Mouse (Mus musculus) embryonic facial prominence, embryonic 15.5 days (tissue): ENCODE results near the gene Kcnc1. TPM values are rescaled to one million over a fixed set of nuclear protein-coding genes. Genes with fewer than 3 reads are reported as not detected.

Source experiments
- ATAC-seq: fragments of 200-750 bp; cut with Nextera tagmentation; 2 replicates; pipeline ENCODE4 v1.8.0; 2017; ENCODE audit warnings: low read depth, moderate TSS enrichment; ENCODE audit not compliant: insufficient number of reproducible peaks, low FRiP score, low TSS enrichment
- H3K27ac ChIP-seq: fragments of 300-500 bp; sonication (generic); replicated peaks from 2 replicates; pipeline ENCODE4 v1.5.1; 2015; ENCODE audit warnings: mild to moderate bottlenecking, inconsistent platforms
- H3K27me3 ChIP-seq: fragments of 300-500 bp; sonication (generic); 2 replicates; pipeline ENCODE4 v1.6.1; 2015; ENCODE audit warnings: inconsistent platforms
- H3K36me3 ChIP-seq: fragments of 300-500 bp; sonication (generic); 2 replicates; pipeline ENCODE4 v1.6.1; 2015; ENCODE audit warnings: mild to moderate bottlenecking, inconsistent platforms
- H3K4me1 ChIP-seq: fragments of 300-500 bp; sonication (generic); 2 replicates; pipeline ENCODE4 v1.6.1; 2015; ENCODE audit warnings: inconsistent platforms
- H3K4me2 ChIP-seq: fragments of 300-500 bp; sonication (generic); replicated peaks from 2 replicates; pipeline ENCODE4 v1.6.1; 2015; ENCODE audit warnings: mild to moderate bottlenecking, inconsistent platforms
- H3K4me3 ChIP-seq: fragments of 300-500 bp; sonication (generic); replicated peaks from 2 replicates; pipeline ENCODE4 v1.5.1; 2015; ENCODE audit warnings: mild to moderate bottlenecking, inconsistent platforms
- H3K9ac ChIP-seq: fragments of 300-500 bp; sonication (generic); 2 replicates; pipeline ENCODE4 v1.6.1; 2015; ENCODE audit warnings: inconsistent platforms
- H3K9me3 ChIP-seq: fragments of 300-500 bp; sonication (generic); replicated peaks from 2 replicates; pipeline ENCODE4 v1.6.1; 2016; ENCODE audit warnings: inconsistent platforms
- WGBS: fragments of 180-500 bp; shearing (Covaris S2); methylation state at CpG from one replicate; pipeline ENCODE4 v1.1.7; 2015; 5-methylcytosine and 5-hydroxymethylcytosine counted together
- polyA plus RNA-seq: library from polyadenylated mRNA; unstranded; fragments of >200 nt; fragmentation: Nextera tagmentation; extraction: Ambion mirVana; gene quantifications from 2 replicates; pipeline ENCODE4 v1.2.1, GENCODE M21; 2015

Gene Kcnc1
- polyA plus RNA-seq, 1 experiment from 2014 or later = 0.31 TPM

DNA sequence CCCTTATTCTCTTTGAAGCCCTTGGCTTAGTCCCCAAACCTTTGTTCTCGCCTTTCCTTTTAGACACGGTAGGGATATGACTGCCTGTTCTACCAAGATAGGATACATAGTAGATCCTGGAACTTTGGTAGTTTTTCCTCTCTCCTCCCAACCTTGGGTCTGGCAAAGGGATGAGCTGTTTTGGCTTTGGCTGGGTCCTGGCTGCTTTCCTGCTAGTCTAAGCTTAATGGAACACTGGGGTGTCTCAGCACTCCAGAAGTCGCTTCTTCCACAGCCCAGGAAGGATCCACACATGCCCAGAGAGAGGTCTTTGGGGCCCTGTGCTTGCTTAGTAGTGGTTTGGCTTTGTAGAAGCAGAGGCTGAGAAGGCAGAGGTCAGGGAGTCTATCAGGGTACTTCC is 27.7 kb downstream of the Kcnc1 start:
- Histone ChIP-seq H3K4me1 (no peaks in the 10 kb centered on the region), H3K4me2 (no peak overlapping the region), H3K36me3 (no peaks in the 10 kb centered on the region), H3K27me3 (no peaks in the 10 kb centered on the region), H3K27ac (no peak overlapping the region), H3K9me3 (no peaks in the 10 kb centered on the region), H3K4me3 (no peak overlapping the region), H3K9ac (no peak overlapping the region)
- ATAC-seq = no peak
- 68% methylated on average over 3 of the region's 3 CpGs for WGBS

DNA sequence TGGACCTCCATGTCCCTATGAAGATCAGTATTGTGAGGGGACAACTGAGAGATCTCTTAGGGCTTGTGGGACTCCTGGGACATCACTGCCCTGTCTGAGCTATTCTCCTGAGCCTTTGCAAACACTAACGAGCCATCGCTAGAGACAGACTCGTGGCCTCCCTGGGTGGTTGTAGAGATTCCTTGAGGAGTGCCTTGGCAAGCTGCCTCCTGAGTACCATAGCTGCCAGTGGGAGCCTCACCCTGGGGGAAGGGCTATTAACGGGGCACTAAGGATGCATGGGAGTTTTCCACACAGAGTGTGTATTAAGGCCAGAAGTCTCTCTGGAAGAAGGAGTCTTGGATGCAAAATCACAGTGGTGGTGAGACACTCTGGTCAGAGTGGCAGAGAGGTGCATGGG is 28.7 kb downstream of the Kcnc1 start:
- Histone ChIP-seq H3K4me1 (no peaks in the 10 kb centered on the region), H3K4me2 (no peak overlapping the region), H3K9ac (no peak overlapping the region), H3K4me3 (no peak overlapping the region), H3K36me3 (no peaks in the 10 kb centered on the region), H3K27ac (no peak overlapping the region), H3K27me3 (no peaks in the 10 kb centered on the region), H3K9me3 (no peaks in the 10 kb centered on the region)
- ATAC-seq = no peak
- 60% methylated on average over 4 of the region's 4 CpGs for WGBS

DNA sequence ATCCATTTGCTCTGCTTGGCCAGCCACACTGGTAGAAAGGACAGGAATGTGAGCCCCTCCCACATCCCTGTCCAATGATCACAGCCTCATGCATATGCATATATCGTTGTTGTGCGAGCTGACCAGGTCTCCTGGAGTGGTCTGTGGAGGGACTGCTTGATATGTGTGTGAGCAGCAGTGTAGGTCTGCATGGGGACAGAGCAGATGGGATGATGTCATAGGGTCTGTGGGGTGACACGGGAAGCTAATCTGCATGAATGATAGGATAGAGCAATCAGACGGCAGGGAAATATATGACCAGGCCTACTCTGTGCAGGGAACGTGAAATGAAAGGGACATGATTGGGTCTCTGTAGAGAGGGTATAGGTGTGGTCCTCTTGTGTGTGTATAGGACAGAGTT is 37.6 kb downstream of the Kcnc1 start:
- no peak for ATAC-seq
- Histone ChIP-seq H3K4me2 (no peak overlapping the region), H3K9me3 (no peaks in the 10 kb centered on the region), H3K4me1 (peaks cover 3% of the 10 kb centered on the region; the same call in 1 of the 2 replicates), H3K4me3 (no peak overlapping the region), H3K9ac (no peak overlapping the region), H3K27ac (no peak overlapping the region), H3K27me3 (no peaks in the 10 kb centered on the region), H3K36me3 (no peaks in the 10 kb centered on the region)
- 72% methylated on average over 5 of the region's 5 CpGs for WGBS

DNA sequence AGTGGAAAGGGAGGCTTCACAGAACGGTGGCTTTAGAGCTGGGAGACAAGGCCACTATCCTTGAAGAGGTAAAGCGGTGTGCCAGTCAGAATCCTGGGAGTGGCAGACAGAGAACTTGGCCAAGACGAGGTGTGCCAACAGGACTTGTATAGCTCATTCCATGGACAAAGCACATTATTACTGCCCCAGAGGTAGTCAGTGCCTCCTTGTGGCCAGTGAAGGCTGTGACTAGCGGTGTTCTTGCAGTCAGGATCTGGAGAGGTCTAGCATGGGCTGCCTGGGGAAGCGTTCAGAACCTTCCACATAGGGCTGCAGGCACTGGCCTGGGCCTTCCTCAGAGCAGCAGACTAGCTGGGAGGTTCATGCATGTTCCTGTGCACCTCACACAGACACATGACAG is 39.5 kb downstream of the Kcnc1 start:
- Histone ChIP-seq H3K4me2 (no peak overlapping the region), H3K9ac (no peak overlapping the region), H3K27me3 (no peaks in the 10 kb centered on the region), H3K36me3 (no peaks in the 10 kb centered on the region), H3K4me1 (peaks cover 3% of the 10 kb centered on the region; the same call in 1 of the 2 replicates), H3K9me3 (no peaks in the 10 kb centered on the region), H3K27ac (no peak overlapping the region), H3K4me3 (no peak overlapping the region)
- WGBS = 92% methylated on average over 5 of the region's 5 CpGs
- no peak for ATAC-seq

DNA sequence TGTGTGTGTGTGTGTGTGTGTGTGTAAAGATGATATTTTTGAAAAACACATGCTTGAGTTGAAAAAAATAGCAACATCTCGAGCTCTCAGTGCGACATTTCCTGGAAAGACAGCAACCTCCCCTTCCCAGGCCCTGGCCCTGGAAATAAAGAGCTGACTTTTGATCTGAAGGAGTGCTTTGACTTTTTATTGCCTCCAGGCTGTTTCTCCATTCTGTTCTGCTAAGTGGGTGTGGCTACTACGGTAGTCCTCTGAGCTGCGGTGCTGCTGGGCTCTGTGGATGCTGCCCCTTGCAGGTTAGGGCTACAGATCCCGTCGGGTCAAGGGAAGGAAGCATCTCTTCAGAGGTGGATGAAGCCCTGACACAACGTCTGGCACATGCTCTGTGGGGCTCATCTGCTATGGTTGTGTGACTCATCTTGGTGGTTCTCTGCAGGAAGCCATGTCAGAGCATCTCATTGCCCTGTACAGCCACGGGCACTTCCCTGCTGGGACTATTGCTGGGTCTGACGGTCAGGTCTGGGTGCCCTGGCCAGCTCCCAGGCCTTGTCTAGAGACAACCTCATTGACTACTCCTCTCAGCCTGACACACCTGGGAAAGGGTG is 42.3 kb downstream of the Kcnc1 start:
- no peak overlapping the region for H3K4me3 ChIP-seq
- H3K36me3 ChIP-seq = 0 out of 2 replicates have a peak, but pooled peaks cover 4% of the 10 kb centered on the region
- no peak for ATAC-seq
- no peaks in the 10 kb centered on the region for H3K27me3 ChIP-seq
- no peak overlapping the region for H3K9ac ChIP-seq
- WGBS = 32% methylated on average over 9 of the region's 9 CpGs
- peaks cover 3% of the 10 kb centered on the region; the same call in 1 of the 2 replicates for H3K4me1 ChIP-seq
- no peaks in the 10 kb centered on the region for H3K9me3 ChIP-seq
- H3K27ac ChIP-seq = no peak overlapping the region
- H3K4me2 ChIP-seq = no peak overlapping the region

DNA sequence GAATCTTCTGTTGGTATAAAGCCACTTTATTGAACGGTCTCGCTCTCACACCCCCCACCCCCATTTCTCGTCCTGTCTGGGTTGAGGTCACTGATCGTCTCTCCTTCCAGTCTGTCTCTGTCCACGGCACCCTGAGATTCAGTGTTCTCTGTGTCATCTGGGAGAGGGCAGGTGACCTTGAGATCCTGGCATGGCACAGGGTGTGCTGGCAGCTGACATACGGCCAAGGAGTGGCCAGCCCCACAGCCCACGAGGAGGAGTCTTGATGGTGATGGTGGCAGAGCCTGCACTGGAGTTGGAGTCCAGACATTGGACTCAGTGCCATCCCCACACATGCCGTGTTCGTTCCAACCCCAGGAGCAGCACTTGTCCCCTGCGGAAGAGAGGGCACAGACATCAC is 46.9 kb downstream of the Kcnc1 start:
- no peaks in the 10 kb centered on the region for H3K27me3 ChIP-seq
- H3K4me3 ChIP-seq = no peak overlapping the region
- no peak overlapping the region for H3K9ac ChIP-seq
- 0 out of 2 replicates have a peak, but pooled peaks cover 4% of the 10 kb centered on the region for H3K36me3 ChIP-seq
- H3K4me2 ChIP-seq = no peak overlapping the region
- peaks cover 3% of the 10 kb centered on the region; the same call in 1 of the 2 replicates for H3K4me1 ChIP-seq
- H3K27ac ChIP-seq = no peak overlapping the region
- H3K9me3 ChIP-seq = no peaks in the 10 kb centered on the region
- WGBS = 83% methylated on average over 10 of the region's 10 CpGs
- no peak for ATAC-seq

DNA sequence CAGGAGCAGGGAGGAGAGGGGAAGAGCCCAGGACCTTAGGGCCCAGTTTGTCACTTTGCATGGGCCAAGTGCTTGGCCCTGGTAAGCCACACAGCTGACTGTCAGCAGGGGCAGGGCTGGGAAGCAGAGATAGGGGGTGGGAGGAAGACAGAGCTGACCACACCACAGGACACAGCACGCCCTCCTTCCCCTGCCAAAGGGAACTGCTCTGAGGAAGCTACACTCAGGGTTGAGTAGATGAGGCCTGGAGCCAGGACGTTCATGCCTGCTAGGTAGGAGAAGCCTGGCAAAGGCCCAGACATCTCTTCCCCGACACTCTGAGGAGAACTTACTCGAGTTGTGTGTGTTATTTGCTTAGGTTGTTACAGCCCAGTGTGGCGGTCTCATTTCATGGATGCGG is 49.6 kb downstream of the Kcnc1 start:
- Histone ChIP-seq H3K4me1 (no peaks in the 10 kb centered on the region), H3K27ac (no peak overlapping the region), H3K9me3 (no peaks in the 10 kb centered on the region), H3K4me2 (no peak overlapping the region), H3K4me3 (no peak overlapping the region), H3K27me3 (no peaks in the 10 kb centered on the region), H3K9ac (no peak overlapping the region), H3K36me3 (0 out of 2 replicates have a peak, but pooled peaks cover 4% of the 10 kb centered on the region)
- WGBS = 71% methylated on average over 6 of the region's 6 CpGs
- no peak for ATAC-seq

DNA sequence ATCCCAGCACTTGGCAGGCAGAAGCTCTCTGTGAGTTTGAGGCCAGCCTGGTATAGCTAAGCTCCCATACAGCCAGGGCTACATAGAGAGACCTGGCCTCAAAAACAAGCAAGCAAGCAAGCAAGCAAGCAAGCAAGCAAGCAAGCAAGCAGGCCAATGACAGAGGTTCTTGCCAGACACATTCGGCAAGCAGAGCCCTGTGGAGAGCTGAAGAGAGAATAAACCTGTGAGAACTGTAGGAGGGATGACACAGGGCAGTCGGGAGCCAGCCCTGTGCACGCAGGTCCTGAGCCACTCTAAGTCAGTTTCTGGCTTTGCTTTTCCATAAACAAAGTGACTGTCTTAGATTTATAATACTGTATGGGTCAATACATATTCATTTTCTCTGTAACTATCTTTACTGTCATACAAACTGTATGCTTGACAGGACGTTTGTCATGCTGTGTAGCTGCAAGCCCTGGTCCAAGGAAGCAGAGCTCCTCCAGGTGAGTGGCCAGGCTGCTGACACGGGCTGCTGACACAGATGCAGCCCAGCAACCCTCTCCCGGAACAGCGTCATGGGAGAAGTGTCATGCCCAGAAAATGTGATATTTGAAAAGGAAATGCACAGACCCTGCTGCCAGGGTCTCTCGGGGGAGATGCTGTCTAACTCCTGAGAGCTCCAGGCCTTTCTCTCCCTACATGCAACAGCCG is 51.3 kb downstream of the Kcnc1 start:
- Histone ChIP-seq H3K4me3 (no peak overlapping the region), H3K27me3 (no peaks in the 10 kb centered on the region)
- 49% methylated on average over 9 of the region's 9 CpGs for WGBS

DNA sequence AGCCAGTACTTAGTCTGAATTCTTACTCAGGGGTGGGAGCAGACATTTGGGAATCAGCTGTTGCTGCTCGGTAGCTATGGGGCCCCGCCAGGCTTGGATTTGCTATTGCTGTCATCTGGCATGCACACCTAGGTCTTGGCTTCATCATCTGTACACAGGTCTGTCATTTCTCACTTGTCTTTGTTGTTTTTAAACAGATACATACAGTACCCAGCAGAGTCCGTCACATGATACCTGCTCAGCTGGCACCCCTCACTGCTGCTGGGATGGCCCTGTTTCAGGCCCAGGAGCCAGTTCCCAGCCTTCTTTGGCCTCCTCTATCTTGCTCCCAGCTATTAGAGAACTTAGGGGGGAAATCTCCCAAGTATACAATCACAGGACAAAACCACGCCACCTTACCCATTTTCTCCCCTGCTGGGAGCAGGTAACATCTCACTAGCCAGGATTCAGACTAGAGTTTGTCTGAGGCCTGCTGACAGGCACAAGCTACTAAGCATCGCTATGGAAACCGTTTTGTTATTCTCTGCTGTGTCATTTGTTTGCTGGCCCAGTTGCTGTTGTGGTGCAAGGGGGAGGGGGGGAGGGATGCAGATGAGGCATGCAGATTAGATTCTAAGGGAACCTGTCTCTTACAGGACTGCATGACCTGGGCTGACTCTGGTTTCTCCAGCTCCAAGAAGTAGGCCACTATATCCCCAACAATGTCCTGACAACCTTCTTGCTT is 52.8 kb downstream of the Kcnc1 start:
- Histone ChIP-seq H3K4me3 (no peak overlapping the region), H3K4me1 (no peaks in the 10 kb centered on the region), H3K9me3 (no peaks in the 10 kb centered on the region), H3K36me3 (no peaks in the 10 kb centered on the region), H3K27me3 (no peaks in the 10 kb centered on the region), H3K27ac (no peak overlapping the region), H3K9ac (no peak overlapping the region), H3K4me2 (no peak overlapping the region)
- 48% methylated on average over 6 of the region's 6 CpGs for WGBS
- ATAC-seq = no peak

More for the DNA sequence above, 51.3 kb downstream of the Kcnc1 start:
- Histone ChIP-seq H3K4me1 (no peaks in the 10 kb centered on the region), H3K9ac (no peak overlapping the region), H3K36me3 (0 out of 2 replicates have a peak, but pooled peaks cover under 1% of the 10 kb centered on the region), H3K27ac (no peak overlapping the region), H3K9me3 (no peaks in the 10 kb centered on the region), H3K4me2 (no peak overlapping the region)
- no peak for ATAC-seq

DNA sequence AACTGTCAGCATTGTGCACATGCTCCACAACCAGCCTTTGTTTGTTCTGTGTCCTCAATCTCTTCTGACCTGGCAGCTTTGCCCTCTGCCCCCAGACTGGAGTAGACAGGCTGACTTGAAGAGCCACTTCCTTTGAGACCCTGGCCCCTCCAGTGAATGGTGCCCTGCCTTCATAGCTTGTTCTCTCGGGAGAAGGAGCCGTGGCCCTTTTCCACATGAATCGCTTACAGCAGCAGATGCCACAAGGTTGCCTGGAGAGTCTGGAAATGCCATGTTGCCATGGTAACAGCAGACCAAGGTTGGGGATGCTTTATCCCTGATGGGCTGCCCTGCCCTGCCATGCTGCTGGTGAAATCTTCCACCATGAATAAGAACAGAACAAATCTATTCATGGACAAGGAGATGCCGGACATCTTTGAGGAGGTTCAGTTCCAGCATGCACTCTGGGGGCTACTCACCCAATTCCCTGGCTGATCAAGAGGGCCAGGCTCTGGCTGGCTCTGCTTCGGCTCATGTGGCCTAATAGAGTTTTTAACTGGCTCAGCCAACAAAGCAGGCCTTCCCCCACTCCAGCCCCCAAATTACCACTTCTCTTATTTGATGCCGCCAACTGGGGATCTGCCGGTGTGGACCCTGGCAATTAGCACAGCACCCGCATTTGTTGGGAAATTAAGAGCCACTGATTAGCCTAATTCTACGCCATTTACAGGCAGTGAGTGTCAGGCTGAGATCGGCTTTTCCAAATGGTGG is 57.8 kb downstream of the Kcnc1 start:
- Histone ChIP-seq H3K27ac (no peak overlapping the region), H3K4me1 (no peaks in the 10 kb centered on the region), H3K36me3 (no peaks in the 10 kb centered on the region), H3K4me3 (no peak overlapping the region), H3K4me2 (no peak overlapping the region), H3K9me3 (no peaks in the 10 kb centered on the region), H3K27me3 (no peaks in the 10 kb centered on the region), H3K9ac (no peak overlapping the region)
- no peak for ATAC-seq
- 50% methylated on average over 10 of the region's 10 CpGs for WGBS

DNA sequence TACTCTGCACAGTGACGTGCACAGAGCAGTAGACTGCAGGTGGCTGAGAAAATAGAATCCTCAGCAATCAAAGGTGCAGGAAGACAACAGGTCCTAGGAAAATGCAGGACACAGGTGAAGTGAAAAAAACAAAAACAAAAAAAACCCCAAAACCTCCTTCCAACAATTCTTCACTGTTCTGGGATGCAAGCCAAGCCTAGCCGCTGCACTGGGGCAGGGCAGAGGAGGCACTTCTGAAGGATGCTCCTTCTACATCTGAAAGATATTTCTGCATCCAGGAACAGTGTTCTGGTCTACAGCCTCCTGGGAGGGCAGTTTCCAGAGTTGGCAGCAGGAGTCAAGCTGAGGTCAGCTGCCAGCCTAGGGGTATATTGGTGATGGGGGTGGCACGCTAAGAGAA is 61.6 kb downstream of the Kcnc1 start:
- H3K4me1 ChIP-seq = no peaks in the 10 kb centered on the region
- no peak for ATAC-seq
- no peaks in the 10 kb centered on the region for H3K9me3 ChIP-seq
- no peak overlapping the region for H3K4me3 ChIP-seq
- no peak overlapping the region for H3K4me2 ChIP-seq
- H3K27ac ChIP-seq = no peak overlapping the region
- 50% methylated on average over 3 of the region's 3 CpGs for WGBS
- no peaks in the 10 kb centered on the region for H3K36me3 ChIP-seq
- no peak overlapping the region for H3K9ac ChIP-seq
- H3K27me3 ChIP-seq = no peaks in the 10 kb centered on the region
